Mouse (Mus musculus) hindbrain, embryonic 12.5 days (tissue): ENCODE results near the gene Skor1. TPM values are rescaled to one million over a fixed set of nuclear protein-coding genes. Genes with fewer than 3 reads are reported as not detected.

Experiments used
- ATAC-seq: fragments of 200-750 bp; cut with Nextera tagmentation; 2 replicates; pipeline ENCODE4 v1.8.0; 2017; ENCODE audit warnings: moderate TSS enrichment; ENCODE audit not compliant: low FRiP score
- H3K27ac ChIP-seq: fragments of 300-500 bp; sonication (generic); 2 replicates; pipeline ENCODE4 v1.5.1; 2016; ENCODE audit warnings: mild to moderate bottlenecking
- H3K27me3 ChIP-seq: fragments of 300-500 bp; sonication (generic); 2 replicates; pipeline ENCODE4 v1.6.1; 2016; ENCODE audit warnings: mild to moderate bottlenecking
- H3K36me3 ChIP-seq: fragments of 300-500 bp; sonication (generic); 2 replicates; pipeline ENCODE4 v1.6.1; 2016; ENCODE audit warnings: mild to moderate bottlenecking
- H3K4me1 ChIP-seq: fragments of 300-500 bp; sonication (generic); 2 replicates; pipeline ENCODE4 v1.6.1; 2016
- H3K4me2 ChIP-seq: fragments of 300-500 bp; sonication (generic); replicated peaks from 2 replicates; pipeline ENCODE4 v1.6.1; 2016; ENCODE audit warnings: mild to moderate bottlenecking
- H3K4me3 ChIP-seq: fragments of 300-500 bp; sonication (generic); 2 replicates; pipeline ENCODE4 v1.5.1; 2016; ENCODE audit warnings: mild to moderate bottlenecking
- H3K9ac ChIP-seq: fragments of 300-500 bp; sonication (generic); 2 replicates; pipeline ENCODE4 v1.6.1; 2016; ENCODE audit warnings: mild to moderate bottlenecking, moderate library complexity
- H3K9me3 ChIP-seq: fragments of 300-500 bp; sonication (generic); replicated peaks from 2 replicates; pipeline ENCODE4 v1.6.1; 2016; ENCODE audit warnings: mild to moderate bottlenecking
- WGBS: fragments of 180-500 bp; shearing (Covaris S2); methylation state at CpG from one replicate; pipeline ENCODE4 v1.1.7; 2016; 5-methylcytosine and 5-hydroxymethylcytosine counted together
- polyA plus RNA-seq: library from polyadenylated mRNA; unstranded; fragments of >200 nt; fragmentation: Nextera tagmentation; extraction: Ambion mirVana; gene quantifications from 2 replicates; pipeline ENCODE4 v1.2.1, GENCODE M21; 2016

Skor1 gene
- polyA plus RNA-seq, 1 experiment from 2014 or later = 24.0 TPM

DNA sequence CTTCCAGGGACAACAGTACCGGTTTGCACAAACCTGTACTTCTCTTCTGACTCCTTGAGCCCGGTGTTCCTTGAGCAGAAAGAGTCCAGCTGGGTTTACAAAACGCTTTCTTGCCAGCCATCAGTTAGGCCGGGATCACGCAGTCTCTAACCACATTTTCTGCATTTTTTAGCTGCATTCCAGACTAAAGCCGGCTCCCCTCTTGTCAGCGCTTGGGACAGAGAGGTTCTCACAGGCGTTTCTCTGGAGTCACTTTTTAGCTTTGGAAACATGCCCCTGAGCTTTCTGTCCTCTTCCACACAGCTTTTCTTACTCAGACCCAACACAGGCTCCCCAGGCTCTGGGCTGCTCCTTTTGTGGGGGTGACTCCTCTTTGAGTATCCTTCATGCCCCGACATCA is 1.5 kb downstream of the Skor1 start:
- Histone ChIP-seq H3K9me3 (no peaks in the 10 kb centered on the region), H3K9ac (peak overlapping the region; percentile 73), H3K36me3 (no peaks in the 10 kb centered on the region), H3K4me3 (peak overlapping the region; percentile 49), H3K27ac (peak overlapping the region; percentile 88), H3K4me1 (peaks cover 70% of the 10 kb centered on the region), H3K27me3 (peaks cover 100% of the 10 kb centered on the region), H3K4me2 (peak overlapping the region; percentile 79)
- WGBS = 2% methylated on average over 9 of the region's 9 CpGs
- ATAC-seq = no peak

GRCm38 (mm10) chr9:63146856-63147274 is 1.9 kb downstream of the Skor1 start:
- 2% methylated on average over 20 of the region's 20 CpGs for WGBS
- Histone ChIP-seq H3K4me2 (peak overlapping the region; percentile 79), H3K4me3 (peak overlapping the region; percentile 49), H3K9me3 (no peaks in the 10 kb centered on the region), H3K9ac (peak overlapping the region; percentile 73; the same call in 1 of the 2 replicates), H3K27me3 (peaks cover 100% of the 10 kb centered on the region), H3K27ac (peak overlapping the region; percentile 88), H3K36me3 (no peaks in the 10 kb centered on the region), H3K4me1 (peaks cover 71% of the 10 kb centered on the region)
- no peak for ATAC-seq

GRCm38 (mm10) chr9:63146126-63146855 is 2.5 kb downstream of the Skor1 start:
- ATAC-seq = no peak
- Histone ChIP-seq H3K9ac (peak overlapping the region; percentile 73), H3K27me3 (peaks cover 100% of the 10 kb centered on the region), H3K9me3 (no peaks in the 10 kb centered on the region), H3K27ac (peak overlapping the region; percentile 88), H3K4me2 (peak overlapping the region; percentile 79), H3K36me3 (no peaks in the 10 kb centered on the region), H3K4me3 (peak overlapping the region; percentile 49), H3K4me1 (peaks cover 66% of the 10 kb centered on the region)
- under 1% methylated on average over 46 of the region's 46 CpGs for WGBS

- H3K27ac ChIP-seq = peak overlapping the region; percentile 88
- no peak for ATAC-seq
Observed at GRCm38 (mm10) chr9:63145249-63146125, 3.3 kb downstream of the Skor1 start.

GRCm38 (mm10) chr9:63144502-63145248 is 4.1 kb downstream of the Skor1 start:
- Histone ChIP-seq H3K9ac (peak overlapping the region; percentile 73), H3K4me1 (peaks cover 55% of the 10 kb centered on the region), H3K27ac (peak overlapping the region; percentile 88), H3K4me3 (peak overlapping the region; percentile 49), H3K9me3 (no peaks in the 10 kb centered on the region), H3K36me3 (no peaks in the 10 kb centered on the region), H3K27me3 (peaks cover 100% of the 10 kb centered on the region), H3K4me2 (peak overlapping the region; percentile 79)
- WGBS = under 1% methylated on average over 62 of the region's 80 CpGs
- no peak for ATAC-seq

More at GRCm38 (mm10) chr9:63145249-63146125, 3.3 kb downstream of the Skor1 start:
- Histone ChIP-seq H3K9ac (peak overlapping the region; percentile 73), H3K9me3 (no peaks in the 10 kb centered on the region), H3K4me2 (peak overlapping the region; percentile 79), H3K36me3 (no peaks in the 10 kb centered on the region), H3K27me3 (peaks cover 100% of the 10 kb centered on the region), H3K4me3 (peak overlapping the region; percentile 49), H3K4me1 (peaks cover 58% of the 10 kb centered on the region)
- 2% methylated on average over 73 of the region's 73 CpGs for WGBS

DNA sequence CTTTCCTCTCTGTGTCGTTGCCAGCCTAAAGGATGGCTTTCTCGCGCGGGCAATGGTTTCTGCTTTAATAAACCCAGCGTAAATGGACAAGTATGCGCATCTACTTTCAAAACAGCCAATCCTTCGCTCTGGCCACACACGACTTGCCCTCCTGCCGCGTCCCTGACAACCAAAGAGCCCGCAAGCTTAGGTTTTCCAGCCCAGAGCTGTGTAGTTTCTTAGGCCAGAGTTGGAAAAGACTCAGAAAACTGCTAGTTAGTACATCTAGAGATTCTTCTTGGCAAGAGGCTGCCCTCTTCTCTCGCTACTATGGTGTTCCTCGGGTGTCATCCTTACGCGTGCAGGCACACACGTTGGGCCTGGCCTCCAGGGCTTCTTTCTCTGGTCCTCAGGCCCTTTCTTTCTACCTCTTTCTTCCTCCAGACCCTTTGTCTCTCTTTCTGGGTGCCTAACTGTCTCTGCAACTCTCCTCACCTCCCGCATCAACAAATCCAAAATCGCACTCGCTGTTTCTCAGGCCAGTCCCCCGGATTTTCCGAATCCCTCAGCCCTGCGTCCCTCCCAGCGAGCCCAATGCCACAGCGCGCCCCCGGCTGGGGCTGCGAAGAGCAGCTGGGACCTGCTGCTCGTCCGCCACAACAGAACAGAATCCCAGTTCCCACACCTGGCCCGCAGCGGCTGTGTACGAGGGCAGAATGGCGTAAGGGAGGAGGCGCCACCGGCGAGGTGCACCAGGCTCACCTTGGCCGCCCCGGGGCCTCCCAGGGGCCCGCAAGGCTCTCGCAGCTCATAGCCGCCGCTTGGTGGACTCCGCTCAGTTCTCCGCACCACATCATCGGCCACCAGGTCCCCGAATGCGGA is 4.9 kb downstream of the Skor1 start:
- Histone ChIP-seq H3K4me3 (peak overlapping the region; percentile 49), H3K4me1 (peaks cover 48% of the 10 kb centered on the region), H3K9me3 (no peaks in the 10 kb centered on the region), H3K36me3 (no peaks in the 10 kb centered on the region), H3K9ac (peak overlapping the region; percentile 73), H3K27ac (peak overlapping the region; percentile 88), H3K27me3 (peaks cover 100% of the 10 kb centered on the region), H3K4me2 (peak overlapping the region; percentile 79)
- ATAC-seq = no peak
- WGBS = under 1% methylated on average over 47 of the region's 47 CpGs

- no peaks in the 10 kb centered on the region for H3K36me3 ChIP-seq
- no peaks in the 10 kb centered on the region for H3K9me3 ChIP-seq
- peak overlapping the region; percentile 88 for H3K27ac ChIP-seq
- peaks cover 48% of the 10 kb centered on the region for H3K4me1 ChIP-seq
- peak overlapping the region; percentile 79 for H3K4me2 ChIP-seq
- H3K4me3 ChIP-seq = peak overlapping the region; percentile 49
- H3K9ac ChIP-seq = peak overlapping the region; percentile 73
- peaks cover 100% of the 10 kb centered on the region for H3K27me3 ChIP-seq
- no peak for ATAC-seq
- under 1% methylated on average over 25 of the region's 25 CpGs for WGBS
Observed at GRCm38 (mm10) chr9:63143227-63143626, 5.5 kb downstream of the Skor1 start.

- ATAC-seq = no peak
- Histone ChIP-seq H3K4me3 (peak overlapping the region; percentile 49), H3K36me3 (no peaks in the 10 kb centered on the region), H3K4me1 (peaks cover 52% of the 10 kb centered on the region), H3K9me3 (no peaks in the 10 kb centered on the region), H3K4me2 (peak overlapping the region; percentile 79), H3K27me3 (peaks cover 99% of the 10 kb centered on the region), H3K9ac (peak overlapping the region; percentile 58), H3K27ac (peak overlapping the region; percentile 88)
- WGBS = 1% methylated on average over 42 of the region's 42 CpGs
Observed at GRCm38 (mm10) chr9:63142335-63143036, 6.3 kb downstream of the Skor1 start.

GRCm38 (mm10) chr9:63141641-63142334 is 7.0 kb downstream of the Skor1 start:
- H3K4me2 ChIP-seq = peak overlapping the region; percentile 79
- ATAC-seq = no peak
- peak overlapping the region; percentile 49 for H3K4me3 ChIP-seq
- H3K4me1 ChIP-seq = peaks cover 54% of the 10 kb centered on the region
- H3K9ac ChIP-seq = peak overlapping the region; percentile 58; the same call in 1 of the 2 replicates
- H3K36me3 ChIP-seq = no peaks in the 10 kb centered on the region
- 1% methylated on average over 24 of the region's 24 CpGs for WGBS
- H3K9me3 ChIP-seq = no peaks in the 10 kb centered on the region
- H3K27me3 ChIP-seq = peaks cover 99% of the 10 kb centered on the region
- H3K27ac ChIP-seq = peak overlapping the region; percentile 88

DNA sequence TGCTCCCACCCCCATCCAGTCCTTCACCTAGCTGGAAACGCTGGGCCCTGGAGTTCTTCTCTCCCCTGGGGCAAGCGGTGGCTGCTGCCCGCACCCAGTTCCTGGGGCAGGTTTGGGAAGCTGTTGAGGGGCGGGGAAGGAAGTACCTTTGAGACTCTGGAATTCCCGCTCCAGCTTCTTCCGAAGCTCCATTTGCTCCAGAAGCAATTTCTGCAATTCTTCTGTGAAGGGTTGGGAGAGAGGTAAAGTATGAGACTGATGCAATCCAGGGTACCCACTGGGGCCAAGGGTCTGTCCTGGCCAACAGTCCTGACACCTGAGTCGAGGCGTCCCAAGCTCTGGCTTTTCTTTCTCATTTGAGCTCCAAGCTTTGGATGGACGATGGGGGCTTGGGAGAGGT is 8.6 kb downstream of the Skor1 start:
- Histone ChIP-seq H3K36me3 (no peaks in the 10 kb centered on the region), H3K4me2 (peak overlapping the region; percentile 79), H3K9me3 (no peaks in the 10 kb centered on the region), H3K27ac (0 out of 2 replicates have a peak overlapping the region, but pooled peaks have one; percentile 40), H3K9ac (no peak overlapping the region), H3K4me1 (peaks cover 50% of the 10 kb centered on the region), H3K4me3 (peak overlapping the region; percentile 2; the same call in 1 of the 2 replicates), H3K27me3 (peaks cover 97% of the 10 kb centered on the region)
- ATAC-seq = no peak
- WGBS = 3% methylated on average over 9 of the region's 9 CpGs
